Mouse (Mus musculus): Measurements from ENCODE around the gene Zbtb20. TPM values are rescaled to one million over a fixed set of nuclear protein-coding genes. Genes with fewer than 3 reads are reported as not detected.

Zbtb20 gene
- polyA plus RNA-seq, 1 experiment from 2014 or later = 47.6 TPM

- ATAC-seq (replicated peaks; ENCODE audit: insufficient number of reproducible peaks, insufficient read depth, low FRiP score, low read depth) = no peak
- H3K9ac ChIP-seq = no peak overlapping the region
- H3K4me1 ChIP-seq (replicated peaks) = peaks cover 6% of the 10 kb centered on the region; the same call in 1 of the 2 replicates
- no peaks in the 10 kb centered on the region for H3K9me3 ChIP-seq (replicated peaks)
- H3K27me3 ChIP-seq = no peaks in the 10 kb centered on the region
- H3K27ac ChIP-seq = no peak overlapping the region
- H3K4me2 ChIP-seq = no peak overlapping the region
- no peak overlapping the region for H3K4me3 ChIP-seq
- no peaks in the 10 kb centered on the region for H3K36me3 ChIP-seq
- 65% methylated on average over 3 of the region's 3 CpGs for WGBS
These were observed 559.3 kb downstream of the Zbtb20 start for GRCm38 (mm10) chr16:43434941-43435340.

- WGBS = 62% methylated on average over 8 of the region's 8 CpGs
- Histone ChIP-seq H3K27ac (0 out of 2 replicates have a peak overlapping the region, but pooled peaks have one; percentile 12), H3K9ac (no peak overlapping the region), H3K4me3 (no peak overlapping the region), H3K4me1 (replicated peaks) (peaks cover 13% of the 10 kb centered on the region), H3K36me3 (no peaks in the 10 kb centered on the region), H3K4me2 (no peak overlapping the region), H3K27me3 (no peaks in the 10 kb centered on the region), H3K9me3 (replicated peaks) (no peaks in the 10 kb centered on the region)
- peak; percentile 55 for ATAC-seq (replicated peaks; ENCODE audit: insufficient number of reproducible peaks, insufficient read depth, low FRiP score, low read depth)
These were observed 563.2 kb downstream of the Zbtb20 start for GRCm38 (mm10) chr16:43438878-43439371.

- peak; percentile 62 for ATAC-seq (replicated peaks; ENCODE audit: insufficient number of reproducible peaks, insufficient read depth, low FRiP score, low read depth)
- no peak overlapping the region for H3K9ac ChIP-seq
- no peak overlapping the region for H3K4me2 ChIP-seq
- no peaks in the 10 kb centered on the region for H3K9me3 ChIP-seq (replicated peaks)
- no peaks in the 10 kb centered on the region for H3K36me3 ChIP-seq
- H3K4me3 ChIP-seq = no peak overlapping the region
- H3K27ac ChIP-seq = peak overlapping the region; percentile 64
- H3K27me3 ChIP-seq = no peaks in the 10 kb centered on the region
- 37% methylated on average over 6 of the region's 6 CpGs for WGBS
- peaks cover 22% of the 10 kb centered on the region for H3K4me1 ChIP-seq (replicated peaks)
These were observed 565.7 kb downstream of the Zbtb20 start for GRCm38 (mm10) chr16:43441392-43441791.

- no peak overlapping the region for H3K27ac ChIP-seq
These were observed 567.4 kb downstream of the Zbtb20 start for GRCm38 (mm10) chr16:43443034-43443433.

GRCm38 (mm10) chr16:43448141-43448981 lies 572.7 kb downstream of the Zbtb20 start:
- no peak overlapping the region for H3K27ac ChIP-seq
- no peak overlapping the region for H3K4me3 ChIP-seq
- no peaks in the 10 kb centered on the region for H3K9me3 ChIP-seq (replicated peaks)
- H3K27me3 ChIP-seq = no peaks in the 10 kb centered on the region
- no peak for ATAC-seq (replicated peaks; ENCODE audit: insufficient number of reproducible peaks, insufficient read depth, low FRiP score, low read depth)
- WGBS = 87% methylated on average over 5 of the region's 5 CpGs
- no peak overlapping the region for H3K4me2 ChIP-seq
- peaks cover 12% of the 10 kb centered on the region for H3K4me1 ChIP-seq (replicated peaks)
- H3K9ac ChIP-seq = no peak overlapping the region
- H3K36me3 ChIP-seq = no peaks in the 10 kb centered on the region

More at GRCm38 (mm10) chr16:43443034-43443433, 567.4 kb downstream of the Zbtb20 start:
- Histone ChIP-seq H3K4me3 (no peak overlapping the region), H3K9ac (no peak overlapping the region), H3K27me3 (no peaks in the 10 kb centered on the region), H3K9me3 (replicated peaks) (no peaks in the 10 kb centered on the region), H3K4me2 (no peak overlapping the region), H3K4me1 (replicated peaks) (peaks cover 22% of the 10 kb centered on the region), H3K36me3 (no peaks in the 10 kb centered on the region)
- no peak for ATAC-seq (replicated peaks; ENCODE audit: insufficient number of reproducible peaks, insufficient read depth, low FRiP score, low read depth)
- WGBS = 80% methylated on average over 2 of the region's 2 CpGs

- 70% methylated on average over 4 of the region's 4 CpGs for WGBS
- ATAC-seq (replicated peaks; ENCODE audit: insufficient number of reproducible peaks, insufficient read depth, low FRiP score, low read depth) = no peak
- H3K4me3 ChIP-seq = no peak overlapping the region
These were observed 578.8 kb downstream of the Zbtb20 start for GRCm38 (mm10) chr16:43454370-43454934.

GRCm38 (mm10) chr16:43456446-43457172 lies 580.9 kb downstream of the Zbtb20 start:
- Histone ChIP-seq H3K9me3 (replicated peaks) (no peaks in the 10 kb centered on the region), H3K27ac (peak overlapping the region; percentile 57), H3K27me3 (no peaks in the 10 kb centered on the region), H3K4me2 (no peak overlapping the region), H3K9ac (no peak overlapping the region), H3K4me1 (replicated peaks) (peaks cover 9% of the 10 kb centered on the region), H3K4me3 (no peak overlapping the region), H3K36me3 (no peaks in the 10 kb centered on the region)
- no peak for ATAC-seq (replicated peaks; ENCODE audit: insufficient number of reproducible peaks, insufficient read depth, low FRiP score, low read depth)
- 46% methylated on average over 8 of the region's 8 CpGs for WGBS

More at GRCm38 (mm10) chr16:43454370-43454934, 578.8 kb downstream of the Zbtb20 start:
- no peaks in the 10 kb centered on the region for H3K36me3 ChIP-seq
- H3K4me1 ChIP-seq (replicated peaks) = peaks cover 9% of the 10 kb centered on the region
- H3K27ac ChIP-seq = no peak overlapping the region
- no peaks in the 10 kb centered on the region for H3K9me3 ChIP-seq (replicated peaks)
- no peak overlapping the region for H3K9ac ChIP-seq
- no peaks in the 10 kb centered on the region for H3K27me3 ChIP-seq
- no peak overlapping the region for H3K4me2 ChIP-seq

- Histone ChIP-seq H3K27ac (no peak overlapping the region), H3K4me2 (no peak overlapping the region), H3K36me3 (no peaks in the 10 kb centered on the region), H3K4me1 (replicated peaks) (peaks cover 14% of the 10 kb centered on the region), H3K9me3 (replicated peaks) (no peaks in the 10 kb centered on the region), H3K4me3 (no peak overlapping the region), H3K9ac (no peak overlapping the region), H3K27me3 (no peaks in the 10 kb centered on the region)
- ATAC-seq (replicated peaks; ENCODE audit: insufficient number of reproducible peaks, insufficient read depth, low FRiP score, low read depth) = no peak
- WGBS = 83% methylated on average over 8 of the region's 8 CpGs
These were observed 582.1 kb downstream of the Zbtb20 start for GRCm38 (mm10) chr16:43457814-43458213.

GRCm38 (mm10) chr16:43458726-43459223 lies 583.1 kb downstream of the Zbtb20 start:
- no peaks in the 10 kb centered on the region for H3K27me3 ChIP-seq
- H3K36me3 ChIP-seq = no peaks in the 10 kb centered on the region
- WGBS = 59% methylated on average over 7 of the region's 7 CpGs
- no peak for ATAC-seq (replicated peaks; ENCODE audit: insufficient number of reproducible peaks, insufficient read depth, low FRiP score, low read depth)
- H3K9me3 ChIP-seq (replicated peaks) = no peaks in the 10 kb centered on the region
- no peak overlapping the region for H3K4me2 ChIP-seq
- H3K27ac ChIP-seq = no peak overlapping the region
- H3K9ac ChIP-seq = no peak overlapping the region
- H3K4me1 ChIP-seq (replicated peaks) = peaks cover 17% of the 10 kb centered on the region
- H3K4me3 ChIP-seq = no peak overlapping the region

GRCm38 (mm10) chr16:43461745-43462378 lies 586.2 kb downstream of the Zbtb20 start:
- ATAC-seq (replicated peaks; ENCODE audit: insufficient number of reproducible peaks, insufficient read depth, low FRiP score, low read depth) = no peak
- H3K4me2 ChIP-seq = no peak overlapping the region
- no peaks in the 10 kb centered on the region for H3K27me3 ChIP-seq
- no peak overlapping the region for H3K27ac ChIP-seq
- peaks cover 31% of the 10 kb centered on the region for H3K4me1 ChIP-seq (replicated peaks)
- no peaks in the 10 kb centered on the region for H3K9me3 ChIP-seq (replicated peaks)
- H3K36me3 ChIP-seq = no peaks in the 10 kb centered on the region
- 84% methylated on average over 3 of the region's 3 CpGs for WGBS
- H3K9ac ChIP-seq = no peak overlapping the region
- no peak overlapping the region for H3K4me3 ChIP-seq

Data from heart, embryonic 15.5 days (tissue).